Mouse (Mus musculus): Measurements from ENCODE around the gene Cabp1. TPM values are rescaled to one million over a fixed set of nuclear protein-coding genes. Genes with fewer than 3 reads are reported as not detected.
"Not testable (repeated sequence)": the region's sequence is repeated elsewhere in the genome, so short reads cannot be mapped to it uniquely, and the experiment has no call there.

The Cabp1 gene
- total RNA-seq, 2 experiments from 2014 or later: 67.0 to 67.2 TPM

DNA sequence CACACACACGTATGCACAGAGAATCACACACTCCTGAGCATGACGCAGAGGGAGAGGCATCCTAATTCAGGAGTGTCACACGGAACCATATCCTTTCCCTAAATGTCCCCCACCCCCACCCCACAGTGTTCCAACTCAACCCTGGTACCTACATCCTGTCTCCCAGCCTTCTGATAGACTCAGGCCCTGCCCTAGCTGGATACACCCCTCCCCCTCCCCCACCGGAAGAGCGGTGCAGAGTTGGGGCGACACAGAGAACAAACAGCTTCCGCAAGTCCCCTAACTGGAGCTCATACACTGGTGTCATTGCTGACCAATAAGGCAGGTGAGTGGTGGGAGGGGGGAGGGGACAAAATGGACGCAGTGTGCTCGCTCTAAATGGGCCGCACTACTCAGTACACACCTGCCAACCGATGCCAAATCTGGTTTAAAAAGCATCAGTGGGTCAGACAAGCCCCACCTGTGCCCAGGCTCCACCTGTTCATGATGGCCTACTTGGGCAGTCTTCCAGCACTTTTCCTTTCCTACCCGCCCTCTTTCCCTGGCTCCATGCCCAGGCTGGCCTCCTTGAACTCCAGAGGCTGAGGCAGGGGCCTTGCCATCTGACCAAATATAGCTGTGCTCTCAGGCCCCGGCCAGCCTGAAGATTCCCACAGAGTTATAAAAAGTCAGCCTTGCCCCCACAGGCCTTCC is 12.8 kb downstream of the Cabp1 start:
- peak; percentile 69 for DNase-seq
- intact Hi-C loops (cut with DNase I): no loop called here

DNA sequence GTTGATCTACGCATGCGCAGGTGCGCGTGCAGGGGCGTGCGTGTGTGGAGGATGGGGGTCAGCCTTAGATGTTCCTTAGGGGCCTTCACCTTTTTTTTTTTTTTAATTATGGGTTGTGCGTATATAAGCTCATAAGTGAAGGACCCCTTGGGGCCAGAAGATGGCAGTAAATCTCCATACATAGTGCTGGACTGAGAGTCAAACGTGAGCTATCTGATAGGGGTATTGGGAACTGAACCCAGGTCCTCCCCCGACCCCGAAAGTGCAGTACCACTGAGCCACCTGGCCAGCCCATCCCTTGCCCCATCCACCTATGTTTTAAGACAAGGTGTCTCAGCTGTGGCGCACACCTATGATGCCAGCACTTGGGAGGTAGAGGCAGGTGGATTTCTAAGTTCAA is 14.6 kb downstream of the Cabp1 start:
- DNase-seq: no peak
- intact Hi-C loops (cut with DNase I): no loop called here

DNA sequence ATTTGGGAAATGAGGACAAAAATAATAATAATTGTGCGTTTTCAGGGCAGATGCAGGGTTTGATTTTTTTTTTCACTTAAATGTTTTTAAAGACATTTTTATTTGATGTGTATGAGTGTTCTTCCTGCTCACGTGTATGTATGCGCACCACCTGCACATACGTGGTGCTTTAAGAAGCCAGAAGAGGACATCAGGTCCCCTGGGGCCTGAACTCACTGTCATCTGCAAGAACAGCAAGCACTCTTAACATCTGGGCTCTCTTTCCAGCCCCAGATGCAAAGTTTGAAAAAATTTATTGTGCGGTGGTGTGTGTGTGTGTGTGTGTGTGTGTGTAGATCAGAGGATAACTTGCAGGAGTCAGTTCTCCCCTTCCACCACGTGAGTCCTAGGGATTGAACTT is 16.3 kb downstream of the Cabp1 start:
- no peak for DNase-seq
- intact Hi-C loops (cut with DNase I): no loop called here

GRCm38 (mm10) chr5:115174554-115174953 is 19.6 kb downstream of the Cabp1 start:
- DNase-seq: no peak
- intact Hi-C loops (cut with DNase I): no loop called here

DNA sequence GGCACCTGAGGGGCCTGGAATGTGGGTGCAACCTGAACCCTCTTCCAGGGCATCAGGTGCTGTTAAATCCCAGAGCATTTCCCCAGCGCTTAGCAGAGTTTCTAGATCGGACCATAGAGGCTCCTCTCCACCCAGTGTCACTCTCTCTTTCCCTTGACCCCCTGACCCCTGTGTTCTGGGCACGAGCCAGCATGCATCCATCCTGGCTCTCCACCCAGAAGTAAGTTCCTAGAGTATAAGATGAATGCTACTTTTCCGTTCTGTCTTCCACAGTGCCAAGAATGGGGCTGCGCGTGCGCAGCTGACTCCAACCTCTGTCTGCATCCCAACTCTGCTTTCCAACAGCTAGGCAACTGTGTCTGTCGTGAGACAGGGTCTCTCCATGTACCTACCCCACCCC is 24.0 kb downstream of the Cabp1 start:
- intact Hi-C loops (cut with DNase I): no loop called here
- no peak for DNase-seq

- DNase-seq: peak; percentile 66
- intact Hi-C loops (cut with DNase I): no loop called here
Measured at GRCm38 (mm10) chr5:115168641-115169415, 25.4 kb downstream of the Cabp1 start.

GRCm38 (mm10) chr5:115167396-115167795 is 26.8 kb downstream of the Cabp1 start:
- intact Hi-C loops (cut with DNase I): no loop called here
- DNase-seq: no peak

GRCm38 (mm10) chr5:115166815-115167194 is 27.4 kb downstream of the Cabp1 start:
- intact Hi-C loops (cut with DNase I): no loop called here
- no peak for DNase-seq

GRCm38 (mm10) chr5:115165895-115166814 is 28.0 kb downstream of the Cabp1 start:
- intact Hi-C loops (cut with DNase I): no loop called here
- DNase-seq: peak; percentile 80

GRCm38 (mm10) chr5:115165351-115165750 is 28.8 kb downstream of the Cabp1 start:
- intact Hi-C loops (cut with DNase I): no loop called here
- DNase-seq: peak; percentile 33

- intact Hi-C loops (cut with DNase I); DNase-seq: not testable (repeated sequence)
Measured at GRCm38 (mm10) chr5:115164446-115164845, 29.7 kb downstream of the Cabp1 start.

DNA sequence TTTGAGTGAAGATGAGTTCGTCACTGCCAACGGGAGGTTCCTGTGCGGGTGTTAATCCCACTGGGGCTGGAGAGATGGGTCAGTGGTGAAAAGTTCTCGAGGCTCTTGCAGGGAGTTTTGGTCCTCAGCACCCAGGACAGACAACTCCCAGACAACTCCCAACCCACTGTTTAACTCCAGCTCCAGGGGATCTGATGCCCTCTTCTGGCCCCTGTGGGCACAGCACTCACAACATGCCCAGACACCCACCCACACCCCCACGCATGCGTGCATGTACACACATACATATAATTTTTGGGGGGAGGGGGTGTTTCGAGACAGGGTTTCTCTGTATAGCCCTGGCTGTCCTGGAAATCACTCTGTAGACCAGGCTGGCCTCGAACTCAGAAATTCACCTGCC is 30.6 kb downstream of the Cabp1 start:
- peak; percentile 70 for DNase-seq

GRCm38 (mm10) chr5:115161940-115162279 is 32.3 kb downstream of the Cabp1 start:
- DNase-seq; intact Hi-C loops (cut with DNase I): not testable (repeated sequence)

More for the DNA sequence above, 30.6 kb downstream of the Cabp1 start:
- intact Hi-C loops (cut with DNase I): no loop called here

DNA sequence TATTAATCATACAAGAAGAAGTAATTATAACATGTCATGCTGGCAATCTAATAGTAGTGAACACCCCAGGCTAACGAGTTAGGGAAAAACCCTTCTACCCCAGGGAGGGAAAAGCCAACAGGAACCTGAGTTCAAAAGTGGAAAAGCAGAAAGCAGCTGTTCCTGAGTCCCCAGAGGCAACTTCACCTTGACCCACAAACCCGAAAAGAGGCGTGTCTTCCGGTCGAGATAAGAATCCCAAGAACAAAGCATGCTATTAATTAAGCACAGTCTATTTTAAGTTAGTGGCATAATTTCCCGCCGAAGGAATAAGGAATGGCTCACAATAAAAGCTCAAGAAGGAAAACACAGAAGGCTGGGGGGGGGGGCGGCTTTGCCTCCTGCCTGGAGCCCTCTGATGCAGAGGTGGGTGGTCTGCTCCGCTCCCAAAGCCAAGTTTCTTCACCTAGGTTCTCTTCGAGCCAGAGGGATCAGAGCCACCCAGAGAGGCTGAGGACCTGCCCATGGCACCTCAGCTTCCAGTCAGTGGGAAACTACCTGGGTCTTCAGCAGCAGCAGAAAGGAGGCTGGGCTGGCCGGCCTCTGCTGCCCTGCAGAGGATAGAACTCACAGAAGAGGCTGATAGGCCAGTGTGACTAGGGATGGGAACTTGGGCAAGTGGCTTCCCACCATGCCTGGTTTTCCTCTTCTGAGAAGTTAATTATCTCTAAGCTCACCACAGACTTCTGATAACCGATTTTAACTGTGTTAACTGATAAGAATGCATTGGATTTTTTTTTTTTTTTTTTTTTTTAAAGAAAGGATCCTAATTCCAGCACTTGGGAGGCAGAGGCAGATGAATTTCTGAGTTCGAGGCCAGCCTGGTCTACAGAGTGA is 32.9 kb downstream of the Cabp1 start:
- intact Hi-C loops (cut with DNase I): no loop called here

GRCm38 (mm10) chr5:115160655-115161054 is 33.5 kb downstream of the Cabp1 start:
- intact Hi-C loops (cut with DNase I): no loop called here
- DNase-seq: no peak

More for the DNA sequence above, 32.9 kb downstream of the Cabp1 start:
- DNase-seq: no peak

DNA sequence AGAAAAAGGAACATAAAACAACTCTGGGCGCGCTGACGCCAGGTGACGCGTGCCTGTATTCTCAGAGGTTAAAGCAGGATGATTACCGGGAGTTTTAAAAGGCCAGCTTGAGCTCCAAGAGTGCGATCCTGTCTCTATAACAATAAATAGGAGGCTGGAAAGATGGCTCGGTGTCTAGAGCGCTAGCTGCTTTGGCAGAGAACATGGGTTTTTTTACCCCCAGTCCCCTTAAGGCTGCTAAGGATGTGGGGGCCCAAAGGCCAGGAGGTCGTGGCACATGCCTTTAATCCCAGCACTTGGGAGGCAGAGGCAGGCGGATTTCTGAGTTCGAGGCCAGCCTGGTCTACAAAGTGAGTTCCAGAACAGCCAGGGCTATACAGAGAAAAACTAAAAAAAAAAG is 35.0 kb downstream of the Cabp1 start:
- intact Hi-C loops (cut with DNase I): no loop called here
- DNase-seq: no peak

GRCm38 (mm10) chr5:115158040-115158983 is 35.9 kb downstream of the Cabp1 start, which contains the start of gene Mlec:
Mlec (minus strand) TSS chr5:115158179.
- intact Hi-C loops (cut with DNase I): no loop called here

DNA sequence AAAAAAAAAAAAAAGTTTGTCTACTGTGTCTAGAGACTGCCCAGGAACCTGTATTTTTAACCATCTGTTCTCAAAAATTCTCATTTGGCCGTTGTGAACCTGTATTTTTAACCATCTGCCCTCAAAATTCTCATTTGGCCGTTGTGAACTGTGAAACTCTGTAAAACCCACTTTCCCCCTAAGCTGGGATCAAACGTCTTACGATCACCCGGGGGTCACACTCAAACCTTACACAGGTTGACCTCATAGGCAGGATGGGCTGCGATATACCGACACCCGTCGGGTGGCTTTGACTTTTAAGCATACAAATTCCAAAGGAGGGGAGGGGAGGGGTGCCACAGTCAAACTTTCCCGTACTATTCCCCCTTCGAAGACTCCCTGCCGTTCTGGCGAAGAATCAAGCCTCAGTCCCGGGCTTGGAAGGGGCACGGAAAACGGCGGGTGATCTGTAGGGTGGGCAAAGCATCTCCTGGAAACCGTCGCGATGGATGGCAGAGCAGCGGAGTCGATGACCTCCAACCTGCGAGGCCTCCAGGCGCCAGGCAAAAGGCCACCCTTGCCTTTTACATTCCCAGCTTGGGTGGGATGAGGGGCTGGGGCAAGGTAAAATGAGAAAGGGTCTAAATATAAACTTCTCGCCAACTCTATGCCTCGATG is 37.1 kb downstream of the Cabp1 start:
- intact Hi-C loops (cut with DNase I): no loop called here
- DNase-seq: peak; percentile 27

More at GRCm38 (mm10) chr5:115158040-115158983, 35.9 kb downstream of the Cabp1 start, which contains the start of gene Mlec:
- DNase-seq: peak; percentile 99
